Mouse (Mus musculus): ENCODE results near the gene Pip5k1c.

GRCm38 (mm10) chr10:81341333-81341949 is 48.7 kb downstream of the Pip5k1c start:
- TF ChIP-seq POLR2AphosphoS2 (IDR thresholded peaks at IDR 0.05; ENCODE audit: insufficient read length, low read depth): no peak
- peak in 1 of 3 experiments; percentile 63 for TF ChIP-seq MYOG (IDR thresholded peaks at IDR 0.05; ENCODE audit: control insufficient read depth in 1 of 3, insufficient read depth in 1 of 3, insufficient read length in 2 of 3, low read depth in 2 of 3)
- no peak for TF ChIP-seq POLR2A (IDR thresholded peaks at IDR 0.05; ENCODE audit: insufficient read length, low read depth)
- TF ChIP-seq TCF3 (IDR thresholded peaks at IDR 0.05; ENCODE audit: insufficient read length, low read depth): no peak
- no peak for TF ChIP-seq USF1 (IDR thresholded peaks at IDR 0.05; ENCODE audit: low read depth)
- peak in 1 of 3 experiments; percentile 13 for TF ChIP-seq MYOD1 (IDR thresholded peaks at IDR 0.05; ENCODE audit: control insufficient read depth in 1 of 3, insufficient read length in 2 of 3, low read depth in 2 of 3)
- TF ChIP-seq E2F4 (IDR thresholded peaks at IDR 0.05; ENCODE audit: insufficient read depth): no peak
- no peak for TF ChIP-seq TCF12 (IDR thresholded peaks at IDR 0.05; ENCODE audit: insufficient read depth, poor library complexity, severe bottlenecking)
- TF ChIP-seq MAX (IDR thresholded peaks at IDR 0.05; ENCODE audit: low read depth): no peak
- TF ChIP-seq CEBPB (IDR thresholded peaks at IDR 0.05; ENCODE audit: insufficient read depth, poor library complexity, severe bottlenecking): no peak
- no peak for TF ChIP-seq SRF (IDR thresholded peaks at IDR 0.05; ENCODE audit: control insufficient read depth, insufficient read length, low read depth)

Data from myocyte (in vitro differentiated cells).